In genomic region chr2:104484438-104484837, GRCm38 (mm10) we compare ENCODE assay signal across 18 mouse cellular contexts. TPM values are rescaled to one million over a fixed set of nuclear protein-coding genes. Genes with fewer than 3 reads are reported as not detected.
A peak's percentile ranks its signal among the peaks of the same experiment; 100 is the strongest.
DNase-seq lines count a peak whose midpoint lies in the region; ATAC-seq lines count a peak whose summit lies in the region.
"Had no signal": no experiment of that assay in that cellular context is flagged by ENCODE, and none has a peak within 500 bp of the region (broad histone marks: within the 10 kb centered on the region; RNA-seq: fewer than 3 reads in every experiment).

No protein-coding gene starts in this region.

- H3K4me2 ChIP-seq in heart, embryonic 16.5 days (ENCODE audit: low read depth, low read length) = no peak overlapping the region
- H3K4me2 ChIP-seq in neural tube, embryonic 11.5 days (ENCODE audit: low read depth) = no peak overlapping the region
- H3K4me2 ChIP-seq: liver, embryonic 11.5 days; midbrain, embryonic 11.5 days had no signal

- peaks cover 21% of the 10 kb centered on the region for H3K4me1 ChIP-seq in heart, embryonic 16.5 days (ENCODE audit: control insufficient read depth, insufficient read depth, low read length)
- no peaks in the 10 kb centered on the region for H3K4me1 ChIP-seq in neural tube, embryonic 11.5 days (ENCODE audit: control insufficient read depth, insufficient read depth, low read length)

- H3K36me3 ChIP-seq in heart, embryonic 16.5 days (ENCODE audit: control insufficient read depth, insufficient read depth) = no peaks in the 10 kb centered on the region
- no peaks in the 10 kb centered on the region for H3K36me3 ChIP-seq in neural tube, embryonic 11.5 days (ENCODE audit: control insufficient read depth, insufficient read depth, low read length)

- ATAC-seq in heart, embryonic 16.5 days (replicated peaks; ENCODE audit: extremely low read depth, insufficient read depth, low FRiP score) = no peak
- ATAC-seq in neural tube, embryonic 11.5 days (ENCODE audit: insufficient read depth, low FRiP score, low TSS enrichment) = peak; percentile 74
- ATAC-seq: hindbrain, postnatal 0 days; lung, postnatal 0 days had no signal

- H3K4me3 ChIP-seq in heart, embryonic 16.5 days (ENCODE audit: low read length) = no peak overlapping the region
- no peak overlapping the region for H3K4me3 ChIP-seq in neural tube, embryonic 11.5 days (ENCODE audit: low read depth, low read length)
- H3K4me3 ChIP-seq: erythroblast, embryonic 14.5 days; left cerebral cortex, adult 2 months had no signal

- H3K9ac ChIP-seq in heart, embryonic 16.5 days (ENCODE audit: low read length) = no peak overlapping the region
- no peak overlapping the region for H3K9ac ChIP-seq in neural tube, embryonic 11.5 days (ENCODE audit: low read length)

- peak; percentile 11 for DNase-seq in embryo, embryonic 10 days (ENCODE audit: low spot score)
- no peak for DNase-seq in embryo, embryonic 9.5 days (ENCODE audit: extremely low spot score)
- no peak for DNase-seq in heart, adult 18-20 months
- peak; percentile 15 for DNase-seq in neural tube, embryonic 11.5 days (ENCODE audit: low spot score)
- no peak for DNase-seq in neural tube, embryonic 10.5 days (ENCODE audit: extremely low spot score, low spot score)
- DNase-seq in spleen, postnatal 4 days (ENCODE audit: low spot score in 2 of 2) = no peak
- DNase-seq in cerebellum, postnatal 14 days = no peak
- DNase-seq: kidney, postnatal 36 days; retina, postnatal 1 day; thymus, postnatal 36 days had no signal

- no peaks in the 10 kb centered on the region for H3K9me3 ChIP-seq in heart, embryonic 16.5 days (replicated peaks; ENCODE audit: control insufficient read depth, low read length)
- no peaks in the 10 kb centered on the region for H3K9me3 ChIP-seq in neural tube, embryonic 11.5 days (ENCODE audit: control insufficient read depth, low read length)

- 25% methylated on average over 5 of the region's 5 CpGs for WGBS in heart, embryonic 16.5 days
- 43% methylated on average over 5 of the region's 5 CpGs for WGBS in neural tube, embryonic 11.5 days

- peak overlapping the region; percentile 30; the same call in 1 of the 2 replicates for H3K27ac ChIP-seq in heart, embryonic 16.5 days (ENCODE audit: low read length)
- no peak overlapping the region for H3K27ac ChIP-seq in neural tube, embryonic 11.5 days (ENCODE audit: low read depth, low read length)
- H3K27ac ChIP-seq: hindbrain, postnatal 0 days; left cerebral cortex, adult 2 months had no signal

- H3K27me3 ChIP-seq in heart, embryonic 16.5 days (ENCODE audit: control insufficient read depth, insufficient read depth, low read length) = no peaks in the 10 kb centered on the region
- no peaks in the 10 kb centered on the region for H3K27me3 ChIP-seq in neural tube, embryonic 11.5 days (ENCODE audit: control insufficient read depth, insufficient read depth, low read length)
- H3K27me3 ChIP-seq: CH12.LX had no signal

RNA-seq across cellular contexts. Expression of gene Hipk3, which starts 9.8 kb away (rescaled TPM):
- polyA plus RNA-seq in heart, embryonic 16.5 days (2015; fragmentation: Nextera tagmentation; extraction: Ambion mirVana) = 33.4 and 37.8 TPM in 2 replicates
- total RNA-seq in heart, adult 18-20 months (2021) = 100 to 1,000 TPM; 209 to 220 TPM
- polyA plus RNA-seq in neural tube, embryonic 11.5 days (2014; fragmentation: Nextera tagmentation; extraction: Ambion mirVana) = 14.9 and 15.4 TPM in 2 replicates

Comparison
In these comparisons a context has a peak if more than half of its experiments do, and no peak if none do; other contexts are left out.
1. DNase-seq: peak in embryo, embryonic 10 days (single experiment) and neural tube, embryonic 11.5 days (single experiment); none in embryo, embryonic 9.5 days (single experiment), heart, adult 18-20 months (0 of 2), neural tube, embryonic 10.5 days (single experiment), spleen, postnatal 4 days (0 of 2) and cerebellum, postnatal 14 days (0 of 2).